Mouse (Mus musculus) midbrain, embryonic 16.5 days (tissue): ENCODE measurements around the gene Aldh1a2. TPM values are rescaled to one million over a fixed set of nuclear protein-coding genes. Genes with fewer than 3 reads are reported as not detected.

Experiments
- ATAC-seq: fragments of 200-750 bp; cut with Nextera tagmentation; 2 replicates; pipeline ENCODE4 v1.8.0; 2017; ENCODE audit warnings: moderate TSS enrichment
- H3K27ac ChIP-seq: fragments of 300-500 bp; sonication (generic); 2 replicates; pipeline ENCODE4 v1.5.1; 2014; ENCODE audit warnings: mild to moderate bottlenecking, low read length, mixed read lengths
- H3K27me3 ChIP-seq: fragments of 300-500 bp; sonication (generic); 2 replicates; pipeline ENCODE4 v1.6.1; 2014; ENCODE audit warnings: low read depth, low read length, mixed read lengths; ENCODE audit not compliant: control insufficient read depth, insufficient read depth
- H3K36me3 ChIP-seq: fragments of 300-500 bp; sonication (generic); 2 replicates; pipeline ENCODE4 v1.6.1; 2014; ENCODE audit warnings: mild to moderate bottlenecking, low read length, moderate library complexity, mixed read lengths; ENCODE audit not compliant: control insufficient read depth, insufficient read depth
- H3K4me1 ChIP-seq: fragments of 300-500 bp; sonication (generic); 2 replicates; pipeline ENCODE4 v1.6.1; 2014; ENCODE audit warnings: mild to moderate bottlenecking, low read length, mixed read lengths; ENCODE audit not compliant: control insufficient read depth, insufficient read depth
- H3K4me2 ChIP-seq: fragments of 300-500 bp; sonication (generic); 2 replicates; pipeline ENCODE4 v1.6.1; 2014; ENCODE audit warnings: mild to moderate bottlenecking, low read length, mixed read lengths
- H3K4me3 ChIP-seq: fragments of 300-500 bp; sonication (generic); 2 replicates; pipeline ENCODE4 v1.5.1; 2014; ENCODE audit warnings: low read depth, mild to moderate bottlenecking, low read length, moderate library complexity, mixed read lengths
- H3K9ac ChIP-seq: fragments of 300-500 bp; sonication (generic); 2 replicates; pipeline ENCODE4 v1.6.1; 2014; ENCODE audit warnings: low read depth, low read length, mixed read lengths
- H3K9me3 ChIP-seq: fragments of 300-500 bp; sonication (generic); replicated peaks from 2 replicates; pipeline ENCODE4 v1.6.1; 2014; ENCODE audit warnings: mild to moderate bottlenecking, low read length, mixed read lengths; ENCODE audit not compliant: control insufficient read depth, poor library complexity, severe bottlenecking
- WGBS: fragments of 180-500 bp; shearing (Covaris S2); extraction: QIAGEN DNeasy Blood & Tissue Kit; methylation state at CpG from one replicate; pipeline ENCODE4 v1.1.7; 2014; 5-methylcytosine and 5-hydroxymethylcytosine counted together
- polyA plus RNA-seq: library from polyadenylated mRNA; unstranded; fragments of >200 nt; fragmentation: Nextera tagmentation; extraction: Ambion mirVana; gene quantifications from 2 replicates; pipeline ENCODE4 v1.2.1, GENCODE M21; 2015

The Aldh1a2 gene
- polyA plus RNA-seq, 1 experiment from 2014 or later, result 20.0 TPM

GRCm38 (mm10) chr9:71276149-71276721, 60.6 kb downstream of the Aldh1a2 start:
- WGBS, result 65% methylated on average over 14 of the region's 14 CpGs
- Histone ChIP-seq H3K27me3 (no peaks in the 10 kb centered on the region), H3K9me3 (no peaks in the 10 kb centered on the region), H3K4me1 (no peaks in the 10 kb centered on the region), H3K27ac (no peak overlapping the region), H3K36me3 (no peaks in the 10 kb centered on the region), H3K9ac (no peak overlapping the region), H3K4me3 (no peak overlapping the region), H3K4me2 (no peak overlapping the region)
- no peak for ATAC-seq

GRCm38 (mm10) chr9:71278741-71279140, 63.2 kb downstream of the Aldh1a2 start:
- H3K36me3 ChIP-seq, result no peaks in the 10 kb centered on the region
- no peak overlapping the region for H3K27ac ChIP-seq
- H3K4me1 ChIP-seq, result no peaks in the 10 kb centered on the region
- H3K9ac ChIP-seq, result no peak overlapping the region
- WGBS, result 88% methylated on average over 4 of the region's 4 CpGs
- no peak overlapping the region for H3K4me3 ChIP-seq
- no peaks in the 10 kb centered on the region for H3K9me3 ChIP-seq
- no peaks in the 10 kb centered on the region for H3K27me3 ChIP-seq
- no peak overlapping the region for H3K4me2 ChIP-seq
- ATAC-seq, result no peak

- Histone ChIP-seq H3K9ac (no peak overlapping the region), H3K27me3 (no peaks in the 10 kb centered on the region), H3K9me3 (no peaks in the 10 kb centered on the region), H3K4me2 (no peak overlapping the region), H3K4me3 (no peak overlapping the region), H3K27ac (no peak overlapping the region), H3K4me1 (no peaks in the 10 kb centered on the region), H3K36me3 (no peaks in the 10 kb centered on the region)
- no peak for ATAC-seq
- 85% methylated on average over 7 of the region's 7 CpGs for WGBS
Measured at GRCm38 (mm10) chr9:71283156-71283555, 67.6 kb downstream of the Aldh1a2 start.

- Histone ChIP-seq H3K27me3 (no peaks in the 10 kb centered on the region), H3K9ac (no peak overlapping the region), H3K4me1 (no peaks in the 10 kb centered on the region), H3K9me3 (no peaks in the 10 kb centered on the region), H3K36me3 (no peaks in the 10 kb centered on the region), H3K27ac (no peak overlapping the region), H3K4me2 (no peak overlapping the region), H3K4me3 (no peak overlapping the region)
- WGBS, result 94% methylated on average over 3 of the region's 3 CpGs
- ATAC-seq, result no peak
Measured at GRCm38 (mm10) chr9:71285231-71285630, 69.6 kb downstream of the Aldh1a2 start.

DNA sequence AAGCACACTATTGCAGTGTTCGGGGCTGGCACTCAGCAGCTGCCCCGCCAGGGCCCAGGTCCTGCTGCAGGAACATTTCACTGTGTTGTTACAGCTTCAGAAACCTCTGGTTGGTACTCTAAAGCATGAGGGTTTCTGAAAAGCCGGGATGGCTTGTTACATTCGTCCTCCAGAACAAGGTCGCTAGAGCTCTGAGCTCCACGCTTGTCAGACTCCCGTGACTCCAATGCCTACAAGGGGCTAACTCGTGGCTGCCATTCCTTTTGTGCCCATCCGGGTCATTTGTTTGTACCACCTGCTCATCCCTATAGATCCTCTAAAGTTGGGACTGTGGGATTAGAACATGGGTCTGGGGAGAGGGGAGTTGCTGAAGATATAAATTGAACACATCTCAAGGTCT, 70.8 kb downstream of the Aldh1a2 start:
- 94% methylated on average over 9 of the region's 9 CpGs for WGBS
- ATAC-seq, result no peak

GRCm38 (mm10) chr9:71288738-71289137, 73.1 kb downstream of the Aldh1a2 start:
- H3K4me1 ChIP-seq, result no peaks in the 10 kb centered on the region
- ATAC-seq, result no peak
- H3K4me3 ChIP-seq, result no peak overlapping the region
- H3K36me3 ChIP-seq, result no peaks in the 10 kb centered on the region
- no peak overlapping the region for H3K4me2 ChIP-seq
- H3K27ac ChIP-seq, result no peak overlapping the region
- no peaks in the 10 kb centered on the region for H3K9me3 ChIP-seq
- 91% methylated on average over 6 of the region's 6 CpGs for WGBS
- H3K27me3 ChIP-seq, result no peaks in the 10 kb centered on the region
- no peak overlapping the region for H3K9ac ChIP-seq

More for the DNA sequence above, 70.8 kb downstream of the Aldh1a2 start:
- Histone ChIP-seq H3K36me3 (no peaks in the 10 kb centered on the region), H3K4me1 (no peaks in the 10 kb centered on the region), H3K27ac (no peak overlapping the region), H3K9me3 (no peaks in the 10 kb centered on the region), H3K27me3 (no peaks in the 10 kb centered on the region), H3K4me2 (no peak overlapping the region), H3K9ac (no peak overlapping the region), H3K4me3 (no peak overlapping the region)

- Histone ChIP-seq H3K9me3 (no peaks in the 10 kb centered on the region), H3K4me3 (no peak overlapping the region), H3K4me2 (no peak overlapping the region), H3K27me3 (no peaks in the 10 kb centered on the region), H3K27ac (no peak overlapping the region), H3K36me3 (no peaks in the 10 kb centered on the region), H3K9ac (no peak overlapping the region), H3K4me1 (no peaks in the 10 kb centered on the region)
- 90% methylated on average over 3 of the region's 3 CpGs for WGBS
- no peak for ATAC-seq
Measured at GRCm38 (mm10) chr9:71289810-71290209, 74.2 kb downstream of the Aldh1a2 start.

GRCm38 (mm10) chr9:71290730-71291129, 75.1 kb downstream of the Aldh1a2 start:
- Histone ChIP-seq H3K27me3 (no peaks in the 10 kb centered on the region), H3K36me3 (no peaks in the 10 kb centered on the region), H3K4me1 (no peaks in the 10 kb centered on the region), H3K4me3 (no peak overlapping the region), H3K9ac (no peak overlapping the region), H3K27ac (no peak overlapping the region), H3K9me3 (no peaks in the 10 kb centered on the region), H3K4me2 (no peak overlapping the region)
- ATAC-seq, result no peak
- WGBS, result 100% methylated on average over 1 of the region's 1 CpGs

GRCm38 (mm10) chr9:71295501-71295900, 79.9 kb downstream of the Aldh1a2 start:
- H3K9me3 ChIP-seq, result no peaks in the 10 kb centered on the region
- no peak overlapping the region for H3K27ac ChIP-seq
- H3K4me2 ChIP-seq, result no peak overlapping the region
- H3K4me3 ChIP-seq, result no peak overlapping the region
- no peaks in the 10 kb centered on the region for H3K36me3 ChIP-seq
- no peak overlapping the region for H3K9ac ChIP-seq
- no peaks in the 10 kb centered on the region for H3K27me3 ChIP-seq
- no peaks in the 10 kb centered on the region; the same call in 1 of the 2 replicates for H3K4me1 ChIP-seq
- no peak for ATAC-seq
- WGBS, result 78% methylated on average over 8 of the region's 8 CpGs
